Mouse (Mus musculus): Measurements from ENCODE around the gene Pcdh7.
"Not testable (repeated sequence)": the region's sequence is repeated elsewhere in the genome, so short reads cannot be mapped to it uniquely, and the experiment has no call there.

Gene Pcdh7

GRCm38 (mm10) chr5:57717906-57718875, at the start of gene Pcdh7:
Pcdh7 (plus strand) TSS chr5:57717967.
- peak; percentile 42 for DNase-seq

- not testable (repeated sequence) for DNase-seq
Measured at GRCm38 (mm10) chr5:57676970-57677369, 40.8 kb upstream of the Pcdh7 start.

- no peak for DNase-seq
Measured at GRCm38 (mm10) chr5:57708396-57708795, 9.4 kb upstream of the Pcdh7 start.

- peak; percentile 40 for DNase-seq
Measured at GRCm38 (mm10) chr5:57713980-57714379, 3.8 kb upstream of the Pcdh7 start.

- DNase-seq: peak; percentile 52
Measured at GRCm38 (mm10) chr5:57714621-57715523, 2.9 kb upstream of the Pcdh7 start.

- peak; percentile 75 for DNase-seq
Measured at GRCm38 (mm10) chr5:57715524-57716400, 2.0 kb upstream of the Pcdh7 start.

- DNase-seq: peak; percentile 19
Measured at GRCm38 (mm10) chr5:57716421-57717237, 1.1 kb upstream of the Pcdh7 start.

- peak; percentile 52 for DNase-seq
Measured at GRCm38 (mm10) chr5:57717238-57717905, 395 bp upstream of the Pcdh7 start.

- peak; percentile 29 for DNase-seq
Measured at GRCm38 (mm10) chr5:57718876-57719593, 1.3 kb downstream of the Pcdh7 start.

- DNase-seq: peak; percentile 65
Measured at GRCm38 (mm10) chr5:57719594-57720185, 1.9 kb downstream of the Pcdh7 start.

- DNase-seq: no peak
Measured at GRCm38 (mm10) chr5:57720206-57720880, 2.6 kb downstream of the Pcdh7 start.

GRCm38 (mm10) chr5:57721148-57721712, 3.5 kb downstream of the Pcdh7 start:
- no peak for DNase-seq

- DNase-seq: no peak
Measured at GRCm38 (mm10) chr5:57721927-57722326, 4.2 kb downstream of the Pcdh7 start.

GRCm38 (mm10) chr5:57733451-57733850, 15.7 kb downstream of the Pcdh7 start:
- DNase-seq: no peak

- DNase-seq: no peak
Measured at GRCm38 (mm10) chr5:57735723-57736122, 18.0 kb downstream of the Pcdh7 start.

- no peak for DNase-seq
Measured at GRCm38 (mm10) chr5:57742924-57743323, 25.2 kb downstream of the Pcdh7 start.

- no peak for DNase-seq
Measured at GRCm38 (mm10) chr5:57743956-57744661, 26.3 kb downstream of the Pcdh7 start.

GRCm38 (mm10) chr5:57745879-57746278, 28.1 kb downstream of the Pcdh7 start:
- no peak for DNase-seq

All from kidney, postnatal 14 days (tissue).